Mouse (Mus musculus) midbrain, embryonic 13.5 days (tissue): ENCODE results near the gene Sufu. TPM values are rescaled to one million over a fixed set of nuclear protein-coding genes. Genes with fewer than 3 reads are reported as not detected.
A peak's percentile ranks its signal among the peaks of the same experiment; 100 is the strongest.

ENCODE experiments used
- ATAC-seq: fragments of 200-750 bp; cut with Nextera tagmentation; 2 replicates; pipeline ENCODE4 v1.8.0; 2017; ENCODE audit warnings: mild to moderate bottlenecking, moderate TSS enrichment, moderate library complexity
- H3K27ac ChIP-seq: fragments of 300-500 bp; sonication (generic); 2 replicates; pipeline ENCODE4 v1.5.1; 2015; ENCODE audit warnings: inconsistent platforms, mild to moderate bottlenecking, moderate library complexity
- H3K27me3 ChIP-seq: fragments of 300-500 bp; sonication (generic); 2 replicates; pipeline ENCODE4 v1.6.1; 2015; ENCODE audit warnings: mild to moderate bottlenecking, inconsistent platforms
- H3K36me3 ChIP-seq: fragments of 300-500 bp; sonication (generic); 2 replicates; pipeline ENCODE4 v1.6.1; 2015; ENCODE audit warnings: mild to moderate bottlenecking, inconsistent platforms
- H3K4me1 ChIP-seq: fragments of 300-500 bp; sonication (generic); replicated peaks from 2 replicates; pipeline ENCODE4 v1.6.1; 2015; ENCODE audit warnings: inconsistent platforms
- H3K4me2 ChIP-seq: fragments of 300-500 bp; sonication (generic); replicated peaks from 2 replicates; pipeline ENCODE4 v1.6.1; 2015; ENCODE audit warnings: moderate library complexity, mild to moderate bottlenecking, inconsistent platforms
- H3K4me3 ChIP-seq: fragments of 300-500 bp; sonication (generic); replicated peaks from 2 replicates; pipeline ENCODE4 v1.5.1; 2015; ENCODE audit warnings: mild to moderate bottlenecking, inconsistent platforms
- H3K9ac ChIP-seq: fragments of 300-500 bp; sonication (generic); replicated peaks from 2 replicates; pipeline ENCODE4 v1.6.1; 2015; ENCODE audit warnings: mild to moderate bottlenecking, inconsistent platforms
- H3K9me3 ChIP-seq: fragments of 300-500 bp; sonication (generic); 2 replicates; pipeline ENCODE4 v1.6.1; 2016; ENCODE audit warnings: mild to moderate bottlenecking, inconsistent platforms
- WGBS: fragments of 180-500 bp; shearing (Covaris S2); methylation state at CpG from one replicate; pipeline ENCODE4 v1.1.7; 2015; 5-methylcytosine and 5-hydroxymethylcytosine counted together
- polyA plus RNA-seq: library from polyadenylated mRNA; unstranded; fragments of >200 nt; fragmentation: Nextera tagmentation; extraction: Ambion mirVana; gene quantifications from 2 replicates; pipeline ENCODE4 v1.2.1, GENCODE M21; 2015

Sufu gene
- polyA plus RNA-seq, 1 experiment from 2014 or later: 28.6 TPM

DNA sequence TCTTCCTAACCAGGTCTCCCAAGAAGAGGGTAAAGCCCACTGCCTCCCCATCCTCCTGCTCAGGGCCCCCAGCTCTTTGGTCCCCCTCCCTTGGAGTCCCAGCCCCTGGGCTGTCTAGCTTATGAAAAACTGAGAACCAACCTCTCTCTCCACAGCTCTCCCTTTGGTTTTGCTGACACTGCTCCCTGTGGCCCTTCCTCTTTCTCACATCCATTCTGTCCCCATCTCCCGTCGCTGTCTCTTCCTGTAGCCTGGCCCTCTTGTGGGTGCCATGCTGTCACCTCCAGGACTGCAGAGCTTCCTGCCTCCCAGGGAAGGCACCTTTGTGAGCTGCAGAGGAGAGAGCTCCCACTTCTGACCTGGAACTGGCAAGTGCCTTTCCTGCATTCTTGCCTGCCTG is 90.0 kb downstream of the Sufu start:
- Histone ChIP-seq H3K27me3 (no peaks in the 10 kb centered on the region), H3K4me2 (no peak overlapping the region), H3K36me3 (peaks cover 40% of the 10 kb centered on the region), H3K4me1 (peaks cover 34% of the 10 kb centered on the region), H3K4me3 (no peak overlapping the region), H3K9ac (no peak overlapping the region), H3K27ac (no peak overlapping the region), H3K9me3 (no peaks in the 10 kb centered on the region)
- whole genome bisulfite sequencing: 66% methylated on average over 2 of the region's 2 CpGs
- no peak for ATAC-seq

DNA sequence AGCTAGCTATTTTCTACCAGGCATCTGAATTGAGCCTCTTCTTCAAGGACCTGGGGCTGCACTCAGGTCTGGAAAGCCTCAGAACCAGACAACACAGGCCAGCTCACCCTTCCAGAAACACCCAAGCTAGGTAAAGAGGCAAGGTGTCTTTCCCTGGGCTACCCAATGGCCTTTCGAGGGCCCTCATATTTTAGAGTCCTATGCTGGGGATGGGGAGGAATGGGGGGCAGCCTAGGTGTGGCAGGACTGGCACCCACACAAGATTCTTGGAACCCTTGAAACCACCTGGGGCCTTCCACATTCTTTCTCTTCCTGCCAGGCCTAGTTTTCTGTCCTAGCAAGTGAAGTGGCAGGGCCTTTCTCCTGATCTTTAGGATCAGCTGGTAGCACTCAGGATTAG is 92.8 kb downstream of the Sufu start:
- Histone ChIP-seq H3K27ac (no peak overlapping the region), H3K4me3 (no peak overlapping the region), H3K27me3 (no peaks in the 10 kb centered on the region), H3K9me3 (no peaks in the 10 kb centered on the region), H3K9ac (no peak overlapping the region), H3K4me2 (no peak overlapping the region), H3K36me3 (peaks cover 30% of the 10 kb centered on the region), H3K4me1 (peaks cover 7% of the 10 kb centered on the region)
- 86% methylated on average over 1 of the region's 1 CpGs for WGBS
- ATAC-seq: no peak

DNA sequence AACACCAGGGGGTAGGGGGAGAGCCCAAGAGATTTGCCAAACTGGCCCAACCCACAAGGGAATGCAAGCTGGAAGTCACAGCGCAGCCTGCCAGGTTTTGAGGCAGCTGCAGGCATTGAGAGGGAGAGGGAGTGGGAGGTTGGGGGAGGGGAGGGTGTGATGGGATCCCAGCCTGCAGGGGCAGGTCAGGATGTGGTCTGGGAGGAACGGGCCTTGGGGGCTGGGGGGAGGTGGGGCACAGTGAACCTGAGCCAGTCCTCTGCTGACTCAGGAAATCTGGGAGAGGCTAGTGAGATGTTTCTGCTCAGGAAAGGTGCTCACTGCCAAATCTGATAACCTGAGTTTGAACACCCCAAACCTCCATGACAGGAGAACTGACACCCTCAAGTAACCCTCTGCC is 93.9 kb downstream of the Sufu start:
- WGBS: 5% methylated on average over 2 of the region's 2 CpGs
- no peak for ATAC-seq
- peaks cover 19% of the 10 kb centered on the region for H3K36me3 ChIP-seq
- H3K4me1 ChIP-seq: peaks cover 5% of the 10 kb centered on the region
- H3K9ac ChIP-seq: no peak overlapping the region
- H3K4me2 ChIP-seq: no peak overlapping the region
- H3K9me3 ChIP-seq: no peaks in the 10 kb centered on the region
- H3K4me3 ChIP-seq: no peak overlapping the region
- no peak overlapping the region for H3K27ac ChIP-seq
- no peaks in the 10 kb centered on the region for H3K27me3 ChIP-seq

DNA sequence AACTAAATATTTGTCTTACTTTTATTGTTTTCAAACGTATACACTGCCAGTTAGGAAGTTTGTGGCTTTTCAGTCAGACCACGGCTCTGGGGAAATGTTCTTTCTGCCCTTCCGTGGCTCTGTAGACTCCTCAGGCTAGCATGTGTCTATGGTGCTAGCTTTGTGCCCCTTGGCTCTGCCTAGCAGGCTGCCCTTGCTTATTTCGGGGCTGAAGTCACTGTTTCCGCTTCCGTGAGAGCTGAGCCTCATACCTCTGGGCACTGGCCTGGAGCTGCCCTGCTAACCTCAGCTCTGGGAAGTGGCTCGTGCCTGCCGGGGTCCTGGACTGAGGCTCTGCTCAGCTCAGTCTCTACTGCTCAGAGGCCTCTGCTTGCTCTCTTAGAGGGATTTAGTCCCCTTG is 98.4 kb downstream of the Sufu start:
- WGBS: 85% methylated on average over 8 of the region's 8 CpGs
- H3K9ac ChIP-seq: no peak overlapping the region
- H3K4me1 ChIP-seq: peaks cover 11% of the 10 kb centered on the region
- no peak overlapping the region for H3K4me2 ChIP-seq
- no peaks in the 10 kb centered on the region for H3K36me3 ChIP-seq
- H3K4me3 ChIP-seq: no peak overlapping the region
- no peak overlapping the region for H3K27ac ChIP-seq
- no peaks in the 10 kb centered on the region for H3K9me3 ChIP-seq
- ATAC-seq: no peak
- no peaks in the 10 kb centered on the region for H3K27me3 ChIP-seq

DNA sequence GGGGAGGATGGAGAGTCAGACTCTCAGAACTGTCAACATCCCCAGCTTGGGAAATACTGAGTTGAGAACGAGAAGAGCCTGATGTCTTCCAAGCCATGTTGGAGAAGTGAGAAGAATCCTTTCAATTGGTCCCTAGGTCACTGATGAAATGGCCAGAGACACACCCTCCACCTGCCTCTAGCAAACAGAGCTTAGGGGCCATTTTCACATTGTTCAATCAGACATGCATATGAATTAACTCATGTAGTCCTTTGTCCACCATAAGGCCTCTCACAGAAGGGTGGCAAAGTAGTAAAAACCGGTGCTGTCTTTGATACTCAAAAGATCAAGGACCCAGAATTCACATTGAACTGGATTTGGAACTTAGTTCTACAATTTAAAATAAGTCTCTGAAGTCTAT is 100.5 kb downstream of the Sufu start:
- Histone ChIP-seq H3K4me2 (no peak overlapping the region), H3K9me3 (no peaks in the 10 kb centered on the region), H3K36me3 (no peaks in the 10 kb centered on the region), H3K4me1 (peaks cover 6% of the 10 kb centered on the region; the same call in 1 of the 2 replicates), H3K27me3 (no peaks in the 10 kb centered on the region), H3K9ac (no peak overlapping the region), H3K27ac (no peak overlapping the region), H3K4me3 (no peak overlapping the region)
- 73% methylated on average over 2 of the region's 2 CpGs for WGBS
- no peak for ATAC-seq

DNA sequence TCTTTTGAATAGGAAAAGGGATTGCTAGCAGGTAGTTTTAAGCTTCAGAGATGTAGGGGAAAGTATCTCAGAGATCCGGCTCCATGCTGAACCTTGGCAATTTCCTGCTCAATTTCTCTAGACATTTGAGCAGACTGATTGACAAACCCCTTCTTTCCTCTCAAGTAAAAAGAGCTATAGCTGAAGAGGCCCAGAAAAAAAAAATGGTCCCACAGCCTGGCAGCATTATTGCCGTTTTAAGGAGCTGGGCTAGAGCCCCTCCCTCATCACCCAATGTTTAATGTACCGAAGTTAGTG is 102.8 kb downstream of the Sufu start:
- 2% methylated on average over 3 of the region's 3 CpGs for WGBS
- Histone ChIP-seq H3K36me3 (no peaks in the 10 kb centered on the region), H3K27ac (peak overlapping the region; percentile 84), H3K9me3 (no peaks in the 10 kb centered on the region), H3K9ac (no peak overlapping the region), H3K4me2 (peak overlapping the region; percentile 91), H3K27me3 (no peaks in the 10 kb centered on the region), H3K4me1 (peaks cover 10% of the 10 kb centered on the region), H3K4me3 (peak overlapping the region; percentile 98)
- ATAC-seq: no peak

DNA sequence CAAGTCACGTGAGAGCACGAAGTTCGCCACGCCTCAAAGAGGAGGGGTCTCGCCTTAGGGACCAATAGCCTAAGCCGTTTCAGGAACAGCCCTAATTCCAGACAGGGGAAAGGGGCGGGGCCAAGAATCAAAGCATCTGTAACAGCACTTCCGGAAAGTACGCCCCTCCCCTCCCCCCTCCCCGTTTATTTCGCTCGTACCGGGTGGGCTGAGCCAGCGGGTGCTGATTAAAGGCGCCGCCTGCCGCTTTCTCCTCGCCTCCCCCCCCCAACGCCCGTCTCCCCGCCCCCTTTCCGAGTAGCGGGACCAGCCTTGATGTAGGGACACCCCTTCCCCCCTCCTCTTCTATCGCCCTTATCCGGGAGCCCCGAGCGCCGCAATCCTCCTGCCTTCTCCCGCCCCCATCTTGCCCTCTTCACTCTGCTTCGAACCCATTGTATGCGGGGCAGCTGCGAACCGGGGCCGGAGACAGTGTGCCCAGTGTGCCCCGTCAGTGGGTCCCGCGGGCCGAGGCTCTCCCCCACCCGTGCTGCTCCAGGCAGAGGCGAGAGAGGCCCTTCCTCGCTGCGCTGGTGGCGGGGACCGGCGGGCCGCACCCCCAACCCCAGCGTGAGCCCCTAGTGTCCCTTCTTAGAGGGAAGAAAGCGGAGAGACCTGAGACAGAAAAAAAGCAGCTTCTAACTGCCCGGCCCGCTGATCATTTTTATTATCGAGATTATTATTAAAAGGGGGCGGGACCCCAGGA is 103.3 kb downstream of the Sufu start:
- Histone ChIP-seq H3K27ac (peak overlapping the region; percentile 100), H3K4me1 (peaks cover 15% of the 10 kb centered on the region), H3K27me3 (no peaks in the 10 kb centered on the region), H3K9ac (peak overlapping the region; percentile 100), H3K9me3 (no peaks in the 10 kb centered on the region), H3K4me3 (peak overlapping the region; percentile 98), H3K4me2 (peak overlapping the region; percentile 91), H3K36me3 (0 out of 2 replicates have a peak, but pooled peaks cover 2% of the 10 kb centered on the region)
- WGBS: under 1% methylated on average over 51 of the region's 52 CpGs
- ATAC-seq: peak; percentile 79

DNA sequence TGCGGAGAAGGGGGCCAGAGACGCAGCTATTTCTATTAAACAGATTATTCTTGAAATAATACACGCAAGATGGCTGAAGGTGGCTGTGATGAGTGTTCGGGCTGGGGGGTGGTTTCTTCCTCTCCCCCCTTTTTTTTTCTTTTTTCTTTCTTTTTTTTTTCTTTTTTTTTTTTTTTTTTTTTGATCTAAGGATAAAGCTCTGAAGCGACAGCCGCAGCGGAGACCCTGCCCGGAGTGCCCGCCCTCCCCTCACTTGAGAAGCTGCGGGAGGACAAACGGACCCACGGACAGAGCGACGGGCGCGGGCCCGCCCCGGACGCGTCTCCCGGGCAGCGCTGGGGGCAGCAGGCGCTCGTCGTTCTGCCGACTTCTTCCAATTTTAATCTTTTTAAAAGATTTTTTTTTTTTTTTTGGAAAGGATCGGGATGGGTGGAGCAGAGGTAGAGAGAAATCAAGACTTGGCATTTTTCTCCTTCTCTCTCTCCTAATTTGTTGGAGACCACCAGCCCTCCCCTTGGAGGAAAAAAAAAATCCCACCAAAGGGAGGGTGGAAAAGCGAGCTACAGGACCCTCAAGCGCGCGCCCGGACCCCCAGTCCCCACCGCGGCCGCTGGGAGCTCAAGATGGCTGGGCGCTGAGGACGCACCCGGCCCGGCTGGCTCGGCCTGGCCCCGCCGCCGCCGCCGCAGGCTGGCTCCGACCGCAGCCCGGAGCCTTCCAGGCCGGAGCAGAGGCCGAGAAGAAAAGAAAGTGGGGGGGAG is 104.1 kb downstream of the Sufu start:
- ATAC-seq: peak; percentile 57
- WGBS: under 1% methylated on average over 47 of the region's 50 CpGs

DNA sequence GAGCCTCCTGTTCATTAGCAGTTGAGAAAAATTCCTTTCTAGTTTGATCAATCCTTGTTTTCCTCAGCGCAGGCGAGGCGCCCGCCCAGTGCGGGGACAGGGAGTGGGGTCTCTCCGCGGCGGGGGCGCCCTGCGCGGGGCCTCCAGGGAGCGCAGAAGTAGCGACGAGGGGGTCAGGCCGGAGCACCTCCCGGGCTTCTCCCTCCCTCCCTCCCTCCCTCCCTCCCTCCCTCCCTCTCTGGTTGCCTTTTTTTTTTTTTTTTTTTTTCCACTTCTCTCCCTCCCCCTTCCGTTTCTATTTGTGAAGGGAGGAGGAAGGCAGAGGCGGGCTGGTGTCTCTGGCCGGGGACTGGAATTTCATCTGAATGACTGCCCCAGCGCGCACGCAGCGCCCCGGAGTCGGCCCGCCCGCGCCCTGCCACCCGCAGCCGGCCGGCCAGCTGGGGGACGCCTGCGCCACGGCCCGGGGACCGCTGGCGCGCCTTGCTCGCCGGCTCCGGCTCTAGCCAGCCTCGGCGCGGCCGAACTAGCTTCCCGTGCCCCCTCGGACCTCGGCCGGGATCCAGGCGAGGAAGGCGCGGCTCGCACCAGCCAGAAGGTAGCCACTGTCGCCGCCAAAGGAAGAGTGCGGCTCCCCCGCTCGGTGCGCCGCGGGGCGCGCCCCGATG is 104.8 kb downstream of the Sufu start, which contains the start of gene Trim8:
Gene Trim8, plus strand, starts transcription at position 302 of the 668 bp plus-strand sequence.
- peaks cover 16% of the 10 kb centered on the region; the same call in 1 of the 2 replicates for H3K36me3 ChIP-seq
- no peaks in the 10 kb centered on the region for H3K9me3 ChIP-seq
- under 1% methylated on average over 47 of the region's 64 CpGs for WGBS
- peak; percentile 47 for ATAC-seq
- peak within 1 kb of the TSS; percentile 98 for H3K4me3 ChIP-seq
- peak within 1 kb of the TSS; percentile 100 for H3K27ac ChIP-seq
- peaks cover 30% of the 10 kb centered on the region for H3K4me1 ChIP-seq
- peak within 1 kb of the TSS; percentile 91 for H3K4me2 ChIP-seq
- peak within 1 kb of the TSS; percentile 100 for H3K9ac ChIP-seq
- H3K27me3 ChIP-seq: no peaks in the 10 kb centered on the region

More for the DNA sequence above, 104.1 kb downstream of the Sufu start:
- Histone ChIP-seq H3K27me3 (no peaks in the 10 kb centered on the region), H3K4me3 (peak overlapping the region; percentile 98), H3K27ac (peak overlapping the region; percentile 100), H3K4me1 (peaks cover 22% of the 10 kb centered on the region), H3K9me3 (no peaks in the 10 kb centered on the region), H3K36me3 (peaks cover 8% of the 10 kb centered on the region; the same call in 1 of the 2 replicates), H3K4me2 (peak overlapping the region; percentile 91), H3K9ac (peak overlapping the region; percentile 100)

DNA sequence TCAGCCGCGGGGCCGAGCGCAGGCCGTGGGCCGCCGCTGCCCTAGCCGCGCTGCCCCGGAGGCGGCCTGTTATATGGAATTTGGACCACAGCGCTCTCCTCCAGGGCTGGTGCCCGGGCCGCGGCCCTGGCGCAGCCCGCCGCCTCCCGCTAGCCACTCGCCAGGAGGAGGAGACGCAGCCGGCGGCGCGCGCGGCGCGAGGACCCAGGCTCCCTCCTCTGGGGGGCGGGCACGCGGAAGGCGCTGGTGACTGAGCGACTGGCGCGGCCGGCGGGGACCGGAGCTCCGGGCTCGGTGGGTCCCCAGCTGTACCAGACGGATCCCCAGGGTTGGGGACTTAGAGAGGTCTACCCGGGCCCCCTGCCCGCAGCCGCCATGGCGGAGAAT is 105.4 kb downstream of the Sufu start:
- no peaks in the 10 kb centered on the region for H3K27me3 ChIP-seq
- H3K9me3 ChIP-seq: no peaks in the 10 kb centered on the region
- peak overlapping the region; percentile 98 for H3K4me3 ChIP-seq
- peaks cover 21% of the 10 kb centered on the region; the same call in 1 of the 2 replicates for H3K36me3 ChIP-seq
- H3K4me1 ChIP-seq: peaks cover 35% of the 10 kb centered on the region
- under 1% methylated on average over 46 of the region's 46 CpGs for WGBS
- peak overlapping the region; percentile 100 for H3K27ac ChIP-seq
- H3K9ac ChIP-seq: peak overlapping the region; percentile 100
- peak overlapping the region; percentile 91 for H3K4me2 ChIP-seq
- ATAC-seq: peak; percentile 0; the same call in 1 of the 2 replicates

DNA sequence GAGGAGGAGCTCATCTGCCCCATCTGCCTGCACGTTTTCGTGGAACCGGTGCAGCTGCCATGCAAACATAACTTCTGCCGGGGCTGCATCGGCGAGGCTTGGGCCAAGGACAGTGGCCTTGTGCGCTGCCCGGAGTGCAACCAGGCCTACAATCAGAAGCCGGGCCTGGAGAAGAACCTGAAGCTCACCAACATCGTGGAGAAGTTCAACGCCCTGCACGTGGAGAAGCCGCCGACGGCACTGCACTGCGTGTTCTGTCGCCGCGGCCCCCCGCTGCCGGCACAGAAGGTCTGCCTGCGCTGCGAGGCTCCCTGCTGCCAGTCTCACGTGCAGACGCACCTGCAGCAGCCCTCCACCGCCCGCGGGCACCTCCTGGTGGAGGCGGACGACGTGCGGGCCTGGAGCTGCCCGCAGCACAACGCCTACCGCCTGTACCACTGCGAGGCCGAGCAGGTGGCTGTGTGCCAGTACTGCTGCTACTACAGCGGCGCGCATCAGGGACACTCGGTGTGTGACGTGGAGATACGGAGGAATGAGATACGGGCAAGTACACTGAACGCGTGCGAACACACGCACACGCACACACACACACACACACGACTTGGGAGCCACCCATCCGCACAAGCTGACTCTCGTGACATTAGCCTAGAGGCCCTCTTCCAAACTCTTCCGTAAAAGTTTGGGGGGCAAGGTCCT is 105.9 kb downstream of the Sufu start:
- Histone ChIP-seq H3K4me1 (peaks cover 41% of the 10 kb centered on the region), H3K9ac (peak overlapping the region; percentile 100), H3K9me3 (no peaks in the 10 kb centered on the region), H3K4me3 (peak overlapping the region; percentile 98), H3K27ac (peak overlapping the region; percentile 100), H3K27me3 (no peaks in the 10 kb centered on the region), H3K4me2 (peak overlapping the region; percentile 91), H3K36me3 (peaks cover 25% of the 10 kb centered on the region; the same call in 1 of the 2 replicates)
- ATAC-seq: peak; percentile 9; the same call in 1 of the 2 replicates
- under 1% methylated on average over 53 of the region's 53 CpGs for WGBS
